ENCODE assay signal across 21 mouse cellular contexts in the genomic region with DNA sequence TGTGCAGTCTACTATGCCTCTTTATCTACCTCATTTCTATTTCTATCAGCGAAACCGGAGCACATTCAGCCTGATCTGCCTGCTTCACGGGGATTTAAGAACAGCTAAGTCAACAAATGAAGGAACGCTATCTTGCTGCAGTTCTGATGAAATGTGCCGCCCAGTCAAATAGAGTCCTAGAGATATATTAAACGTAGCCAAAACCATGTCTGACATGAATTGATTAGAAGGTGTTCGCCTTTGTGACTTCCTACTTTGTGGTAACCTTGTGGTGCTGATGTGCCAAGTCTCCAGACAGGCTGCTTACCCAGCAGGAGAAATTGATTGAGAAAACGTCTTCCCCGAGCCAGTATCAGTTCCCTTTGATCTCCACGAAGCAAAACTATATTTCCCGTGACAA.
DNase-seq lines count a peak whose midpoint lies in the region; ATAC-seq and TF ChIP-seq lines count a peak whose summit lies in the region.
"Had no signal": no experiment of that assay in that cellular context is flagged by ENCODE, and none has a peak within 500 bp of the region (broad histone marks: within the 10 kb centered on the region; RNA-seq: fewer than 3 reads in every experiment).

No protein-coding gene starts in this region.

- H3K9ac ChIP-seq in forebrain, embryonic 13.5 days = no peak overlapping the region
- no peak overlapping the region for H3K9ac ChIP-seq in hindbrain, embryonic 13.5 days
- H3K9ac ChIP-seq: embryonic facial prominence, embryonic 12.5 days; heart, embryonic 12.5 days had no signal

- 88% methylated on average over 11 of the region's 11 CpGs for WGBS in forebrain, embryonic 13.5 days
- WGBS in hindbrain, embryonic 13.5 days = 80% methylated on average over 11 of the region's 11 CpGs

- DNase-seq in 416B (ENCODE audit: low read depth) = peak; percentile 1
- DNase-seq in G1E (ENCODE audit: low spot score) = no peak
- DNase-seq in frontal cortex, adult 2 months (ENCODE audit: extremely low spot score in 1 of 2, low spot score in 1 of 2) = no peak
- DNase-seq: adrenal gland, adult 2 months; adrenal gland, postnatal 25 days; B cell, adult 2 months; cerebellum, adult 11 months; cerebellum, adult 8-10 months; cerebellum, postnatal 14 days; gastrocnemius, postnatal 14 days had no signal

- no peak for TF ChIP-seq CTCF in G1E (IDR thresholded peaks at IDR 0.05; ENCODE audit: low read depth, low read length)

- no peak overlapping the region for H3K4me2 ChIP-seq in forebrain, embryonic 13.5 days
- no peak overlapping the region for H3K4me2 ChIP-seq in hindbrain, embryonic 13.5 days
- H3K4me2 ChIP-seq: embryonic facial prominence, embryonic 12.5 days; heart, embryonic 12.5 days had no signal

- H3K4me1 ChIP-seq in G1E (ENCODE audit: insufficient read depth, low read depth, low read length) = no peaks in the 10 kb centered on the region
- H3K4me1 ChIP-seq in forebrain, embryonic 13.5 days = no peaks in the 10 kb centered on the region
- no peaks in the 10 kb centered on the region for H3K4me1 ChIP-seq in hindbrain, embryonic 13.5 days (replicated peaks)
- H3K4me1 ChIP-seq: embryonic facial prominence, embryonic 12.5 days; heart, embryonic 12.5 days had no signal

- no peak overlapping the region for H3K27ac ChIP-seq in forebrain, embryonic 13.5 days
- H3K27ac ChIP-seq in hindbrain, embryonic 13.5 days = no peak overlapping the region; the same call in 1 of the 2 replicates
- H3K27ac ChIP-seq: embryonic facial prominence, embryonic 12.5 days had no signal

- no peaks in the 10 kb centered on the region for H3K9me3 ChIP-seq in G1E (replicated peaks)
- H3K9me3 ChIP-seq in forebrain, embryonic 13.5 days (replicated peaks) = no peaks in the 10 kb centered on the region
- no peaks in the 10 kb centered on the region for H3K9me3 ChIP-seq in hindbrain, embryonic 13.5 days
- H3K9me3 ChIP-seq: embryonic facial prominence, embryonic 12.5 days had no signal

- no peak overlapping the region for H3K4me3 ChIP-seq in G1E (ENCODE audit: low read depth, low read length)
- no peak overlapping the region for H3K4me3 ChIP-seq in forebrain, embryonic 13.5 days
- no peak overlapping the region for H3K4me3 ChIP-seq in hindbrain, embryonic 13.5 days
- H3K4me3 ChIP-seq: embryonic facial prominence, embryonic 12.5 days; heart, embryonic 12.5 days had no signal

- peak; percentile 38; the same call in 1 of the 2 replicates for ATAC-seq in G1E (ENCODE audit: extremely low read depth, insufficient number of reproducible peaks, low FRiP score, poor library complexity, severe bottlenecking)
- peak; percentile 83 for ATAC-seq in common myeloid progenitor, adult 5-6 weeks (replicated peaks; ENCODE audit: low read depth, poor library complexity, severe bottlenecking)
- peak; percentile 81 for ATAC-seq in megakaryocyte progenitor cell, adult 5-6 weeks (replicated peaks; ENCODE audit: poor library complexity)
- no peak for ATAC-seq in forebrain, embryonic 13.5 days
- ATAC-seq in hindbrain, embryonic 13.5 days (ENCODE audit: low FRiP score) = no peak
- ATAC-seq: CD4-positive, CD25-positive, alpha-beta regulatory T cell, adult 4 months; forebrain, embryonic 16.5 days; hindbrain, embryonic 16.5 days; inflammation-experienced regulatory T-cells, adult 6 months; intestine, postnatal 0 days had no signal

- no peaks in the 10 kb centered on the region for H3K36me3 ChIP-seq in G1E (replicated peaks)
- H3K36me3 ChIP-seq in forebrain, embryonic 13.5 days (ENCODE audit: poor library complexity, severe bottlenecking) = no peaks in the 10 kb centered on the region
- H3K36me3 ChIP-seq in hindbrain, embryonic 13.5 days = no peaks in the 10 kb centered on the region
- H3K36me3 ChIP-seq: embryonic facial prominence, embryonic 12.5 days; heart, embryonic 12.5 days had no signal

- no peaks in the 10 kb centered on the region for H3K27me3 ChIP-seq in G1E (ENCODE audit: insufficient read depth, low read length)
- no peaks in the 10 kb centered on the region for H3K27me3 ChIP-seq in forebrain, embryonic 13.5 days
- no peaks in the 10 kb centered on the region for H3K27me3 ChIP-seq in hindbrain, embryonic 13.5 days
- H3K27me3 ChIP-seq: embryonic facial prominence, embryonic 12.5 days; heart, embryonic 12.5 days had no signal

Comparison
In these comparisons a context has a peak if more than half of its experiments do, and no peak if none do; other contexts are left out.
1. ATAC-seq: peak in G1E (single experiment), common myeloid progenitor, adult 5-6 weeks (single experiment) and megakaryocyte progenitor cell, adult 5-6 weeks (single experiment); none in forebrain, embryonic 13.5 days (single experiment) and hindbrain, embryonic 13.5 days (single experiment).